Comparison of ENCODE assay signal across 10 mouse cellular contexts in genomic region chr1:58420961-58421360, GRCm38 (mm10). TPM values are rescaled to one million over a fixed set of nuclear protein-coding genes. Genes with fewer than 3 reads are reported as not detected.
A peak's percentile ranks its signal among the peaks of the same experiment; 100 is the strongest.
DNase-seq lines count a peak whose midpoint lies in the region; ATAC-seq and TF ChIP-seq lines count a peak whose summit lies in the region.
"Had no signal": no experiment of that assay in that cellular context is flagged by ENCODE, and none has a peak within 500 bp of the region (broad histone marks: within the 10 kb centered on the region; RNA-seq: fewer than 3 reads in every experiment).

No protein-coding gene starts in this region.

- no peak for DNase-seq in heart, postnatal 14 days
- DNase-seq in midbrain, embryonic 14.5 days = no peak
- DNase-seq in midbrain, embryonic 10.5 days (ENCODE audit: low spot score) = no peak
- DNase-seq in stomach, postnatal 0 days (ENCODE audit: low spot score) = no peak
- no peak for DNase-seq in adipocyte (ENCODE audit: low spot score)
- DNase-seq in gastrocnemius, postnatal 25 days = no peak
- DNase-seq: kidney, postnatal 10 days; thymus, postnatal 4 days had no signal

- TF ChIP-seq CTCF in stomach, postnatal 0 days (IDR thresholded peaks at IDR 0.05; ENCODE audit: low read depth) = no peak

- peak overlapping the region; percentile 99 for H3K4me3 ChIP-seq in heart, embryonic 13.5 days
- no peak overlapping the region for H3K4me3 ChIP-seq in midbrain, embryonic 14.5 days (replicated peaks; ENCODE audit: low read depth, low read length)
- no peak overlapping the region for H3K4me3 ChIP-seq in midbrain, embryonic 10.5 days
- H3K4me3 ChIP-seq in hindbrain, embryonic 15.5 days = no peak overlapping the region
- no peak overlapping the region for H3K4me3 ChIP-seq in stomach, postnatal 0 days (ENCODE audit: low read depth, low read length)

- intact Hi-C loops in heart, postnatal 14 days (cut with DNase I) = no loop called here

- no peaks in the 10 kb centered on the region for H3K9me3 ChIP-seq in heart, embryonic 13.5 days
- no peaks in the 10 kb centered on the region for H3K9me3 ChIP-seq in midbrain, embryonic 14.5 days (ENCODE audit: control insufficient read depth, low read length)
- no peaks in the 10 kb centered on the region for H3K9me3 ChIP-seq in midbrain, embryonic 10.5 days (replicated peaks)
- H3K9me3 ChIP-seq in hindbrain, embryonic 15.5 days = no peaks in the 10 kb centered on the region
- no peaks in the 10 kb centered on the region for H3K9me3 ChIP-seq in stomach, postnatal 0 days (ENCODE audit: control insufficient read depth, low read length)

- no peak for TF ChIP-seq EP300 in stomach, postnatal 0 days (optimal IDR thresholded peaks at IDR 0.05)

- H3K4me2 ChIP-seq in heart, embryonic 13.5 days = peak overlapping the region; percentile 89
- H3K4me2 ChIP-seq in midbrain, embryonic 14.5 days (ENCODE audit: low read length) = 0 out of 2 replicates have a peak overlapping the region, but pooled peaks have one; percentile 5
- peak overlapping the region; percentile 21; the same call in 1 of the 2 replicates for H3K4me2 ChIP-seq in hindbrain, embryonic 15.5 days
- H3K4me2 ChIP-seq in stomach, postnatal 0 days (replicated peaks; ENCODE audit: low read depth) = 0 out of 2 replicates have a peak overlapping the region, but pooled peaks have one; percentile 32

- peaks cover 28% of the 10 kb centered on the region for H3K4me1 ChIP-seq in heart, embryonic 13.5 days
- H3K4me1 ChIP-seq in midbrain, embryonic 14.5 days (ENCODE audit: control insufficient read depth, insufficient read depth, low read length) = peaks cover 21% of the 10 kb centered on the region
- H3K4me1 ChIP-seq in midbrain, embryonic 10.5 days = peaks cover 21% of the 10 kb centered on the region
- H3K4me1 ChIP-seq in hindbrain, embryonic 15.5 days (replicated peaks) = peaks cover 22% of the 10 kb centered on the region
- no peaks in the 10 kb centered on the region for H3K4me1 ChIP-seq in stomach, postnatal 0 days (replicated peaks; ENCODE audit: control insufficient read depth, insufficient read depth)

- peaks cover 56% of the 10 kb centered on the region for H3K36me3 ChIP-seq in heart, embryonic 13.5 days
- peaks cover 52% of the 10 kb centered on the region for H3K36me3 ChIP-seq in midbrain, embryonic 14.5 days (ENCODE audit: control insufficient read depth, insufficient read depth, low read length)
- peaks cover 62% of the 10 kb centered on the region for H3K36me3 ChIP-seq in midbrain, embryonic 10.5 days
- peaks cover 44% of the 10 kb centered on the region for H3K36me3 ChIP-seq in hindbrain, embryonic 15.5 days
- H3K36me3 ChIP-seq in stomach, postnatal 0 days (ENCODE audit: control insufficient read depth, insufficient read depth, low read length) = peaks cover 19% of the 10 kb centered on the region; the same call in 1 of the 2 replicates

- no peak overlapping the region for H3K9ac ChIP-seq in heart, embryonic 13.5 days
- no peak overlapping the region for H3K9ac ChIP-seq in midbrain, embryonic 14.5 days (replicated peaks; ENCODE audit: low read length)
- H3K9ac ChIP-seq in hindbrain, embryonic 15.5 days = no peak overlapping the region
- H3K9ac ChIP-seq in stomach, postnatal 0 days (ENCODE audit: low read length) = no peak overlapping the region

- no peaks in the 10 kb centered on the region for H3K27me3 ChIP-seq in heart, embryonic 13.5 days (replicated peaks)
- H3K27me3 ChIP-seq in midbrain, embryonic 14.5 days (ENCODE audit: control insufficient read depth, insufficient read depth, low read length) = no peaks in the 10 kb centered on the region
- no peaks in the 10 kb centered on the region for H3K27me3 ChIP-seq in midbrain, embryonic 10.5 days (ENCODE audit: low read depth, poor library complexity, severe bottlenecking)
- no peaks in the 10 kb centered on the region for H3K27me3 ChIP-seq in hindbrain, embryonic 15.5 days
- H3K27me3 ChIP-seq in stomach, postnatal 0 days (ENCODE audit: control insufficient read depth, insufficient read depth, low read length) = no peaks in the 10 kb centered on the region

- H3K27ac ChIP-seq in heart, embryonic 13.5 days (replicated peaks) = no peak overlapping the region
- H3K27ac ChIP-seq in midbrain, embryonic 14.5 days (replicated peaks; ENCODE audit: low read depth, low read length) = no peak overlapping the region
- H3K27ac ChIP-seq in midbrain, embryonic 10.5 days (replicated peaks) = no peak overlapping the region
- no peak overlapping the region for H3K27ac ChIP-seq in hindbrain, embryonic 15.5 days (replicated peaks)
- H3K27ac ChIP-seq in stomach, postnatal 0 days (replicated peaks) = no peak overlapping the region

- 46% methylated on average over 7 of the region's 7 CpGs for WGBS in heart, embryonic 13.5 days
- WGBS in midbrain, embryonic 14.5 days = 79% methylated on average over 7 of the region's 7 CpGs
- 86% methylated on average over 7 of the region's 7 CpGs for WGBS in midbrain, embryonic 10.5 days
- 61% methylated on average over 7 of the region's 7 CpGs for WGBS in hindbrain, embryonic 15.5 days
- WGBS in stomach, postnatal 0 days = 19% methylated on average over 7 of the region's 7 CpGs

- no peak for ATAC-seq in heart, embryonic 13.5 days (ENCODE audit: extremely low read depth, insufficient number of reproducible peaks, low FRiP score, low TSS enrichment)
- no peak for ATAC-seq in midbrain, embryonic 14.5 days (ENCODE audit: low FRiP score, low TSS enrichment)
- no peak for ATAC-seq in hindbrain, embryonic 15.5 days (ENCODE audit: low FRiP score, low read depth)
- ATAC-seq in stomach, postnatal 0 days (ENCODE audit: low FRiP score, low TSS enrichment) = no peak

RNA-seq across cellular contexts. Expression of gene Clk1, which starts 2.9 kb away (rescaled TPM):
- polyA plus RNA-seq in heart, embryonic 13.5 days (2015; fragmentation: Nextera tagmentation; extraction: Ambion mirVana) = 117 and 129 TPM in 2 replicates
- total RNA-seq in heart, postnatal 14 days (2021) = 10 to 100 TPM; 80.3 to 95.1 TPM
- polyA plus RNA-seq in midbrain, embryonic 14.5 days (2014; fragmentation: Nextera tagmentation; extraction: Ambion mirVana) = 158 and 160 TPM in 2 replicates
- 123 and 145 TPM in 2 replicates for polyA plus RNA-seq in midbrain, embryonic 10.5 days (2016; fragmentation: Nextera tagmentation; extraction: Ambion mirVana)
- polyA plus RNA-seq in hindbrain, embryonic 15.5 days (2015; fragmentation: Nextera tagmentation; extraction: Ambion mirVana) = 145 and 151 TPM in 2 replicates
- polyA plus RNA-seq in stomach, postnatal 0 days (2015; fragmentation: Nextera tagmentation; extraction: Ambion mirVana) = 107 and 111 TPM in 2 replicates
- total RNA-seq in gastrocnemius, postnatal 25 days (2021) = 10 to 100 TPM; 30.4 to 33.5 TPM

RNA-seq across cellular contexts. Expression of gene Nif3l1, which starts 24.0 kb away (rescaled TPM):
- 28.9 and 30.2 TPM in 2 replicates for polyA plus RNA-seq in heart, embryonic 13.5 days (2015; fragmentation: Nextera tagmentation; extraction: Ambion mirVana)
- total RNA-seq in heart, postnatal 14 days (2021) = 10 to 100 TPM; 12.8 to 13.3 TPM
- 57.5 and 65.3 TPM in 2 replicates for polyA plus RNA-seq in midbrain, embryonic 14.5 days (2014; fragmentation: Nextera tagmentation; extraction: Ambion mirVana)
- polyA plus RNA-seq in midbrain, embryonic 10.5 days (2016; fragmentation: Nextera tagmentation; extraction: Ambion mirVana) = 70.8 and 76.7 TPM in 2 replicates
- polyA plus RNA-seq in hindbrain, embryonic 15.5 days (2015; fragmentation: Nextera tagmentation; extraction: Ambion mirVana) = 48.7 and 50.5 TPM in 2 replicates
- polyA plus RNA-seq in stomach, postnatal 0 days (2015; fragmentation: Nextera tagmentation; extraction: Ambion mirVana) = 20.9 and 23.7 TPM in 2 replicates
- 1 to 10 TPM; 6.8 to 8.5 TPM for total RNA-seq in gastrocnemius, postnatal 25 days (2021)

RNA-seq across cellular contexts. Expression of gene Ppil3, which starts 24.3 kb away (rescaled TPM):
- polyA plus RNA-seq in heart, embryonic 13.5 days (2015; fragmentation: Nextera tagmentation; extraction: Ambion mirVana) = 30.9 and 37.9 TPM in 2 replicates
- total RNA-seq in heart, postnatal 14 days (2021) = 10 to 100 TPM; 16.7 to 19.6 TPM
- 54.3 and 55.0 TPM in 2 replicates for polyA plus RNA-seq in midbrain, embryonic 14.5 days (2014; fragmentation: Nextera tagmentation; extraction: Ambion mirVana)
- polyA plus RNA-seq in midbrain, embryonic 10.5 days (2016; fragmentation: Nextera tagmentation; extraction: Ambion mirVana) = 57.4 and 62.5 TPM in 2 replicates
- 51.8 and 52.4 TPM in 2 replicates for polyA plus RNA-seq in hindbrain, embryonic 15.5 days (2015; fragmentation: Nextera tagmentation; extraction: Ambion mirVana)
- polyA plus RNA-seq in stomach, postnatal 0 days (2015; fragmentation: Nextera tagmentation; extraction: Ambion mirVana) = 29.3 and 32.8 TPM in 2 replicates
- 10 to 100 TPM; 17.2 to 17.8 TPM for total RNA-seq in gastrocnemius, postnatal 25 days (2021)

RNA-seq across cellular contexts. Expression of gene Bzw1, which starts 28.3 kb away (rescaled TPM):
- polyA plus RNA-seq in heart, embryonic 13.5 days (2015; fragmentation: Nextera tagmentation; extraction: Ambion mirVana) = 205 and 209 TPM in 2 replicates
- total RNA-seq in heart, postnatal 14 days (2021) = 10 to 100 TPM; 74.3 to 83.6 TPM
- 340 and 468 TPM in 2 replicates for polyA plus RNA-seq in midbrain, embryonic 14.5 days (2014; fragmentation: Nextera tagmentation; extraction: Ambion mirVana)
- polyA plus RNA-seq in midbrain, embryonic 10.5 days (2016; fragmentation: Nextera tagmentation; extraction: Ambion mirVana) = 454 and 464 TPM in 2 replicates
- 314 and 328 TPM in 2 replicates for polyA plus RNA-seq in hindbrain, embryonic 15.5 days (2015; fragmentation: Nextera tagmentation; extraction: Ambion mirVana)
- 192 and 230 TPM in 2 replicates for polyA plus RNA-seq in stomach, postnatal 0 days (2015; fragmentation: Nextera tagmentation; extraction: Ambion mirVana)
- 10 to 100 TPM; 43.5 to 49.1 TPM for total RNA-seq in gastrocnemius, postnatal 25 days (2021)

Comparison
In these comparisons a context has a peak if more than half of its experiments do, and no peak if none do; other contexts are left out.
1. H3K4me2 ChIP-seq: peak in every context shown above with its lines; median percentile 89 in heart, embryonic 13.5 days; 32 in stomach, postnatal 0 days; 21 in hindbrain, embryonic 15.5 days; 5 in midbrain, embryonic 14.5 days.